11 mouse cellular contexts compared by ENCODE assay signal in the genomic region with DNA sequence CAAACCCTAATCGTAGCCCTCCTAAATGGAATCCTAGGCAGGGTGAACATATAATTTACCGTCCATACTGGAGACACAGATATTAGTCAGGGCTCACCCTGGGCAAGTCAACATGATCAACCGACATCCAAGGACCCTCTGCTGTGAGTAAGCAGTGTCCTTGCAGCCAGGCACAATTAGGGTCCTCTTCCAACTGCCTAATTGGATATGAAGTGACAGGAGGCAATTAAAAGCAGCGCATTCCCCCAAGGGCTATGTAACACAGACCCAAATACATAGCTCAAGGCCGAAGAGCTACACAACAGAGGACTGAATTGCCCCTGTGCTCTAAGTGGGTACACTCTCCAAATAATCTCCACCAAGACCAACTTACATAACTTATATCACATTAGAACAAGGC.
"Had no signal": no experiment of that assay in that cellular context is flagged by ENCODE, and none has a peak within 500 bp of the region (broad histone marks: within the 10 kb centered on the region; RNA-seq: fewer than 3 reads in every experiment).

No protein-coding gene starts in this region.

- H3K36me3 ChIP-seq: limb, embryonic 13.5 days; midbrain, embryonic 13.5 days had no signal

- DNase-seq: kidney, postnatal 10 days; kidney, postnatal 4 days; left cerebral cortex, postnatal 4 days; lung, adult 18-20 months; thymus, postnatal 4 days had no signal

- H3K9me3 ChIP-seq: limb, embryonic 13.5 days; midbrain, embryonic 13.5 days had no signal

- H3K4me2 ChIP-seq: limb, embryonic 13.5 days; midbrain, embryonic 13.5 days had no signal

- H3K27me3 ChIP-seq: midbrain, embryonic 13.5 days had no signal

- H3K9ac ChIP-seq: limb, embryonic 13.5 days; liver, embryonic 14.5 days; midbrain, embryonic 13.5 days had no signal

- H3K4me3 ChIP-seq: layer of hippocampus, adult 2 months; limb, embryonic 13.5 days; midbrain, embryonic 13.5 days; myocyte had no signal

- ATAC-seq: midbrain, embryonic 13.5 days had no signal

- H3K27ac ChIP-seq: layer of hippocampus, adult 2 months; limb, embryonic 13.5 days; liver, embryonic 14.5 days; midbrain, embryonic 13.5 days; stomach, postnatal 0 days had no signal
